Mouse (Mus musculus) forebrain, embryonic 12.5 days (tissue): ENCODE results near the gene Mical2. TPM values are rescaled to one million over a fixed set of nuclear protein-coding genes. Genes with fewer than 3 reads are reported as not detected.

Source experiments
- ATAC-seq: fragments of 200-750 bp; cut with Nextera tagmentation; 2 replicates; pipeline ENCODE4 v1.8.0; 2017; ENCODE audit warnings: moderate TSS enrichment; ENCODE audit not compliant: low FRiP score
- H3K27ac ChIP-seq: fragments of 300-500 bp; sonication (generic); 2 replicates; pipeline ENCODE4 v1.5.1; 2016; ENCODE audit warnings: mild to moderate bottlenecking
- H3K27me3 ChIP-seq: fragments of 300-500 bp; sonication (generic); 2 replicates; pipeline ENCODE4 v1.6.1; 2016; ENCODE audit warnings: mild to moderate bottlenecking
- H3K36me3 ChIP-seq: fragments of 300-500 bp; sonication (generic); replicated peaks from 2 replicates; pipeline ENCODE4 v1.6.1; 2016; ENCODE audit warnings: mild to moderate bottlenecking
- H3K4me1 ChIP-seq: fragments of 300-500 bp; sonication (generic); 2 replicates; pipeline ENCODE4 v1.6.1; 2016
- H3K4me2 ChIP-seq: fragments of 300-500 bp; sonication (generic); 2 replicates; pipeline ENCODE4 v1.6.1; 2016; ENCODE audit warnings: mild to moderate bottlenecking, moderate library complexity
- H3K4me3 ChIP-seq: fragments of 300-500 bp; sonication (generic); replicated peaks from 2 replicates; pipeline ENCODE4 v1.5.1; 2016; ENCODE audit warnings: mild to moderate bottlenecking
- H3K9ac ChIP-seq: fragments of 300-500 bp; sonication (generic); 2 replicates; pipeline ENCODE4 v1.6.1; 2016; ENCODE audit warnings: mild to moderate bottlenecking
- H3K9me3 ChIP-seq: fragments of 300-500 bp; sonication (generic); 2 replicates; pipeline ENCODE4 v1.6.1; 2016
- WGBS: fragments of 180-500 bp; shearing (Covaris S2); methylation state at CpG from one replicate; pipeline ENCODE4 v1.1.7; 2016; 5-methylcytosine and 5-hydroxymethylcytosine counted together
- polyA plus RNA-seq: library from polyadenylated mRNA; unstranded; fragments of >200 nt; fragmentation: Nextera tagmentation; extraction: Ambion mirVana; gene quantifications from 2 replicates; pipeline ENCODE4 v1.2.1, GENCODE M21; 2016

Mical2 gene
- polyA plus RNA-seq, 1 experiment from 2014 or later = 2.3 TPM

GRCm38 (mm10) chr7:112313670-112314069 lies 88.0 kb downstream of the Mical2 start:
- Histone ChIP-seq H3K4me1 (no peaks in the 10 kb centered on the region), H3K4me3 (no peak overlapping the region), H3K27ac (no peak overlapping the region), H3K27me3 (no peaks in the 10 kb centered on the region; the same call in 1 of the 2 replicates), H3K4me2 (no peak overlapping the region), H3K9ac (no peak overlapping the region), H3K9me3 (no peaks in the 10 kb centered on the region), H3K36me3 (no peaks in the 10 kb centered on the region)
- 62% methylated on average over 5 of the region's 5 CpGs for WGBS
- ATAC-seq = no peak

GRCm38 (mm10) chr7:112316239-112316638 lies 90.6 kb downstream of the Mical2 start:
- 82% methylated on average over 1 of the region's 1 CpGs for WGBS
- Histone ChIP-seq H3K4me3 (no peak overlapping the region), H3K4me2 (no peak overlapping the region), H3K9me3 (no peaks in the 10 kb centered on the region), H3K4me1 (no peaks in the 10 kb centered on the region), H3K27me3 (no peaks in the 10 kb centered on the region; the same call in 1 of the 2 replicates), H3K36me3 (no peaks in the 10 kb centered on the region), H3K9ac (no peak overlapping the region), H3K27ac (no peak overlapping the region)
- ATAC-seq = no peak

- ATAC-seq = no peak
- H3K4me2 ChIP-seq = no peak overlapping the region
- no peak overlapping the region for H3K27ac ChIP-seq
- H3K4me1 ChIP-seq = no peaks in the 10 kb centered on the region
- no peak overlapping the region for H3K4me3 ChIP-seq
- no peaks in the 10 kb centered on the region for H3K27me3 ChIP-seq
- H3K36me3 ChIP-seq = no peaks in the 10 kb centered on the region
- no peak overlapping the region for H3K9ac ChIP-seq
- 68% methylated on average over 5 of the region's 5 CpGs for WGBS
- no peaks in the 10 kb centered on the region for H3K9me3 ChIP-seq
Measured at GRCm38 (mm10) chr7:112317491-112317890, 91.8 kb downstream of the Mical2 start.

- no peak overlapping the region for H3K4me3 ChIP-seq
- no peaks in the 10 kb centered on the region for H3K4me1 ChIP-seq
- H3K36me3 ChIP-seq = no peaks in the 10 kb centered on the region
- H3K9ac ChIP-seq = no peak overlapping the region
- 94% methylated on average over 11 of the region's 11 CpGs for WGBS
- H3K9me3 ChIP-seq = no peaks in the 10 kb centered on the region
- no peak overlapping the region for H3K4me2 ChIP-seq
- ATAC-seq = no peak
- H3K27ac ChIP-seq = no peak overlapping the region
- H3K27me3 ChIP-seq = no peaks in the 10 kb centered on the region
Measured at GRCm38 (mm10) chr7:112318306-112318705, 92.7 kb downstream of the Mical2 start.

GRCm38 (mm10) chr7:112319419-112319818 lies 93.8 kb downstream of the Mical2 start:
- Histone ChIP-seq H3K4me2 (no peak overlapping the region), H3K36me3 (no peaks in the 10 kb centered on the region), H3K4me1 (no peaks in the 10 kb centered on the region), H3K27ac (no peak overlapping the region), H3K9ac (no peak overlapping the region), H3K9me3 (no peaks in the 10 kb centered on the region), H3K27me3 (no peaks in the 10 kb centered on the region), H3K4me3 (no peak overlapping the region)
- ATAC-seq = no peak
- WGBS = 84% methylated on average over 4 of the region's 4 CpGs

- Histone ChIP-seq H3K27me3 (no peaks in the 10 kb centered on the region), H3K4me1 (no peaks in the 10 kb centered on the region), H3K36me3 (no peaks in the 10 kb centered on the region), H3K4me3 (no peak overlapping the region), H3K9me3 (no peaks in the 10 kb centered on the region), H3K9ac (no peak overlapping the region), H3K27ac (no peak overlapping the region), H3K4me2 (no peak overlapping the region)
- no peak for ATAC-seq
- WGBS = 91% methylated on average over 3 of the region's 3 CpGs
Measured at GRCm38 (mm10) chr7:112320052-112320730, 94.5 kb downstream of the Mical2 start.

GRCm38 (mm10) chr7:112321798-112322794 lies 96.4 kb downstream of the Mical2 start:
- Histone ChIP-seq H3K9ac (no peak overlapping the region), H3K4me3 (no peak overlapping the region), H3K27ac (no peak overlapping the region), H3K4me2 (no peak overlapping the region), H3K27me3 (no peaks in the 10 kb centered on the region), H3K4me1 (no peaks in the 10 kb centered on the region), H3K9me3 (no peaks in the 10 kb centered on the region), H3K36me3 (no peaks in the 10 kb centered on the region)
- WGBS = 93% methylated on average over 9 of the region's 9 CpGs
- ATAC-seq = no peak

- Histone ChIP-seq H3K4me2 (no peak overlapping the region), H3K9me3 (no peaks in the 10 kb centered on the region), H3K9ac (no peak overlapping the region), H3K4me1 (no peaks in the 10 kb centered on the region), H3K36me3 (no peaks in the 10 kb centered on the region), H3K4me3 (no peak overlapping the region), H3K27ac (no peak overlapping the region), H3K27me3 (no peaks in the 10 kb centered on the region)
- 86% methylated on average over 5 of the region's 5 CpGs for WGBS
- ATAC-seq = no peak
Measured at GRCm38 (mm10) chr7:112324577-112324976, 98.9 kb downstream of the Mical2 start.

GRCm38 (mm10) chr7:112326852-112327251 lies 101.2 kb downstream of the Mical2 start:
- H3K36me3 ChIP-seq = no peaks in the 10 kb centered on the region
- no peak for ATAC-seq
- no peak overlapping the region for H3K4me2 ChIP-seq
- no peaks in the 10 kb centered on the region for H3K27me3 ChIP-seq
- H3K4me1 ChIP-seq = no peaks in the 10 kb centered on the region
- no peak overlapping the region for H3K4me3 ChIP-seq
- WGBS = 56% methylated on average over 4 of the region's 4 CpGs
- no peaks in the 10 kb centered on the region for H3K9me3 ChIP-seq
- no peak overlapping the region for H3K27ac ChIP-seq
- no peak overlapping the region for H3K9ac ChIP-seq

- Histone ChIP-seq H3K36me3 (no peaks in the 10 kb centered on the region), H3K4me2 (no peak overlapping the region), H3K4me1 (no peaks in the 10 kb centered on the region), H3K27ac (no peak overlapping the region), H3K9me3 (no peaks in the 10 kb centered on the region), H3K4me3 (no peak overlapping the region), H3K27me3 (no peaks in the 10 kb centered on the region), H3K9ac (no peak overlapping the region)
- ATAC-seq = no peak
- WGBS = 13% methylated on average over 1 of the region's 1 CpGs
Measured at GRCm38 (mm10) chr7:112328969-112329368, 103.3 kb downstream of the Mical2 start.

GRCm38 (mm10) chr7:112329496-112329895 lies 103.8 kb downstream of the Mical2 start:
- no peaks in the 10 kb centered on the region for H3K36me3 ChIP-seq
- H3K4me3 ChIP-seq = no peak overlapping the region
- H3K27me3 ChIP-seq = 0 out of 2 replicates have a peak, but pooled peaks cover 2% of the 10 kb centered on the region
- H3K27ac ChIP-seq = no peak overlapping the region
- WGBS = 80% methylated on average over 7 of the region's 7 CpGs
- no peak overlapping the region for H3K4me2 ChIP-seq
- H3K9me3 ChIP-seq = no peaks in the 10 kb centered on the region
- ATAC-seq = no peak
- H3K4me1 ChIP-seq = no peaks in the 10 kb centered on the region
- no peak overlapping the region for H3K9ac ChIP-seq

- WGBS = 91% methylated on average over 8 of the region's 8 CpGs
- Histone ChIP-seq H3K4me1 (no peaks in the 10 kb centered on the region), H3K36me3 (no peaks in the 10 kb centered on the region), H3K27me3 (0 out of 2 replicates have a peak, but pooled peaks cover 3% of the 10 kb centered on the region), H3K9me3 (no peaks in the 10 kb centered on the region), H3K4me3 (no peak overlapping the region), H3K27ac (no peak overlapping the region), H3K4me2 (no peak overlapping the region), H3K9ac (no peak overlapping the region)
- ATAC-seq = no peak
Measured at GRCm38 (mm10) chr7:112330935-112331334, 105.3 kb downstream of the Mical2 start.
